Mouse (Mus musculus) hematopoietic multipotent progenitor cell, adult 10-12 weeks (in vitro differentiated cells): ENCODE results near the gene Gm8871. TPM values are rescaled to one million over a fixed set of nuclear protein-coding genes. Genes with fewer than 3 reads are reported as not detected.

Source experiments
- polyA plus RNA-seq: library from polyadenylated mRNA; stranded (reverse); fragments of >175 nt; gene quantifications from 2 replicates; pipeline ENCODE4 v1.2.3, GENCODE M21; 2012; ENCODE audit warnings: low replicate concordance

Gm8871 gene
- not detected in 2 replicates for polyA plus RNA-seq

DNA sequence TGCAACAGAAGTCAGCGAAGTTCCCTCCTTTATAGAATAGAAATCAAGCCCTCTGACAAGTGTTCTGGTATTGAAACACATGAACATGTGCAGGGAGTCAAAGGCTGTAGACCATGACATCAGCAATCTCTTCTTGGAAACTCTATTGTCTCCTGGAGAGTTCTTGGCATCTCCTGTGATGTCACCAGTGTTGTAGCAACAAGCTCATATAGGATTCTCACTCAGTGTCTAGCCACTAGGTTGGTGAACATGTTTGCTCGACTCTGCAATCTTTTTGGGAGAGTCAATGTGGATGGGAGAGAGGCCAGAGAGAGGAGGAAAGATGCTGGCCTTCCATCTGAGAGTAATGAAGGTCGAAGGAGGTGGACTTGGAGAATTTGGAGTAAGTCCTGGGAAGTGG is at the start of gene Gm8871, which contains the start of gene Gm8857:
Gene Gm8871, plus strand, starts transcription at position 301 of the 400 bp plus-strand sequence.
Gene Gm8857, plus strand, starts transcription at position 303 of the 400 bp plus-strand sequence.

Other genes with a start within 250 kb of the Gm8871 start
- gene Gm8857, start within 50 bp of the Gm8871 start, polyA plus RNA-seq: not detected in 2 replicates
- gene Gm8879, start 179.8 kb downstream of the Gm8871 start, polyA plus RNA-seq: not detected in 2 replicates
- gene Gm5861, start 235.3 kb downstream of the Gm8871 start, polyA plus RNA-seq: not detected in 2 replicates